26 mouse cellular contexts compared by ENCODE assay signal in the genomic region with DNA sequence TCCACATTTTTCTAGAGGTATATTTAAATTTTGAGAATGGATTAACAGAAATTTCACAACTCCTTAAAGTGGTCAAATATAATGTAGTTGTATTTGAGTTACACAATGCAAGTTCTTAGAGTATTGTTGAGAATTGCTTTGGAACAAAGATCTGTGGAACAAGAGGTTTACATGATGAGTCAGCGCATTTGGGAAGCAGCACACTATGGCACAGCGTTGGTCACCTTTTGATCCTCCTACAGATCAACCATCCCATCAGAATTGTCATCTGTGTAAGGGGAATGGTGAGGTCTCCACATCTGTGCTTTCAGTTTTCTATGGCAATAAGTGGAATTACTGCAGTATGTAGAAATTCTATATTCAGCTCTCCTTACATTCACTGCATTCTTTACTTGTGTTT.
"Had no signal": no experiment of that assay in that cellular context is flagged by ENCODE, and none has a peak within 500 bp of the region (broad histone marks: within the 10 kb centered on the region; RNA-seq: fewer than 3 reads in every experiment).

No protein-coding gene starts in this region.

- DNase-seq: gastrocnemius, postnatal 14 days; gastrocnemius, postnatal 36 days; heart, adult 11 months; heart, adult 2 months; heart, postnatal 14 days; heart, postnatal 36 days; kidney, adult 11 months; kidney, adult 2 months; kidney, adult 9 months; kidney, postnatal 14 days; kidney, postnatal 36 days; layer of hippocampus, adult 9-11 months; layer of hippocampus, postnatal 36 days; left cerebral cortex, postnatal 4 days had no signal

- H3K36me3 ChIP-seq: heart, embryonic 13.5 days; heart, embryonic 15.5 days; hindbrain, embryonic 13.5 days; hindbrain, embryonic 15.5 days; kidney, embryonic 15.5 days; limb, embryonic 13.5 days; limb, embryonic 15.5 days; liver, embryonic 12.5 days had no signal

- H3K4me3 ChIP-seq: heart, adult 2 months; heart, embryonic 13.5 days; heart, embryonic 15.5 days; hindbrain, embryonic 13.5 days; hindbrain, embryonic 15.5 days; kidney, embryonic 15.5 days; limb, embryonic 13.5 days; limb, embryonic 15.5 days; liver, embryonic 12.5 days had no signal

- H3K27me3 ChIP-seq: heart, embryonic 13.5 days; heart, embryonic 15.5 days; hindbrain, embryonic 13.5 days; hindbrain, embryonic 15.5 days; kidney, embryonic 15.5 days; limb, embryonic 13.5 days; limb, embryonic 15.5 days; liver, embryonic 12.5 days had no signal

- H3K4me2 ChIP-seq: heart, embryonic 11.5 days; heart, embryonic 13.5 days; heart, embryonic 15.5 days; hindbrain, embryonic 13.5 days; hindbrain, embryonic 15.5 days; kidney, embryonic 15.5 days; limb, embryonic 13.5 days; limb, embryonic 15.5 days; liver, embryonic 12.5 days had no signal

- H3K9ac ChIP-seq: heart, embryonic 13.5 days; heart, embryonic 15.5 days; hindbrain, embryonic 13.5 days; hindbrain, embryonic 15.5 days; kidney, embryonic 15.5 days; limb, embryonic 13.5 days; limb, embryonic 15.5 days; liver, embryonic 12.5 days; liver, embryonic 14.5 days had no signal

- H3K27ac ChIP-seq: heart, adult 2 months; heart, embryonic 13.5 days; heart, embryonic 15.5 days; hindbrain, embryonic 13.5 days; hindbrain, embryonic 15.5 days; hindbrain, postnatal 0 days; kidney, embryonic 15.5 days; kidney, postnatal 0 days; limb, embryonic 13.5 days; limb, embryonic 15.5 days; liver, embryonic 12.5 days; liver, embryonic 14.5 days had no signal

- H3K4me1 ChIP-seq: heart, embryonic 13.5 days; heart, embryonic 15.5 days; hindbrain, embryonic 13.5 days; hindbrain, embryonic 15.5 days; kidney, embryonic 15.5 days; limb, embryonic 13.5 days; limb, embryonic 15.5 days; liver, embryonic 12.5 days had no signal

- H3K9me3 ChIP-seq: heart, embryonic 13.5 days; heart, embryonic 15.5 days; hindbrain, embryonic 13.5 days; hindbrain, embryonic 15.5 days; kidney, embryonic 15.5 days; limb, embryonic 13.5 days; limb, embryonic 15.5 days; liver, embryonic 12.5 days had no signal
